Mouse (Mus musculus): ENCODE data around the gene Prkg1. TPM values are rescaled to one million over a fixed set of nuclear protein-coding genes. Genes with fewer than 3 reads are reported as not detected.
A peak's percentile ranks its signal among the peaks of the same experiment; 100 is the strongest.
"Not testable (repeated sequence)": the region's sequence is repeated elsewhere in the genome, so short reads cannot be mapped to it uniquely, and the experiment has no call there.

Prkg1 gene
- polyA plus RNA-seq, 1 experiment from 2014 or later, result 21.1 TPM

DNA sequence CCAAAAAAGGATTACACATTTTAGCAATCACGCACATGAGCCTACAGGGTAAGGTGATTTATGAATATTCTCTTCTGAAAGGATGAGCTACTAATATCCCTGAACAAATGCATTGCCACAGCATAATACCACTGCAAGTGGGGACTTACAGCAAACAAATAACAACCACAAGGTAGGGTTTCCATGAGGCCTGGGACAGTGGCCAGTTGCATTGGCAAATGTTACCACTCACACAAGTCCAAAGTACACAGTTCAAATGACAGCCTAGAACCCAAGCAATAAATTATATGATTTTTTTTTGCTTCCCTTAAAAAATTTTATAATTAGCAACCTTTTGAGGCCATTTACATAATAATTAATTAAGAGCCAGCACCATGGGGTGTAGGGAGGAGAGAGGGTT, 395.7 kb downstream of the Prkg1 start:
- 91% methylated on average over 1 of the region's 1 CpGs for WGBS
- Histone ChIP-seq H3K4me3 (ENCODE audit: low read depth, low read length) (no peak overlapping the region), H3K4me2 (replicated peaks; ENCODE audit: low read depth, low read length) (no peak overlapping the region), H3K36me3 (ENCODE audit: control insufficient read depth, insufficient read depth, low read length) (no peaks in the 10 kb centered on the region), H3K9ac (replicated peaks; ENCODE audit: low read depth, low read length) (no peak overlapping the region), H3K27ac (ENCODE audit: low read length) (no peak overlapping the region), H3K4me1 (ENCODE audit: control insufficient read depth, insufficient read depth, low read length) (no peaks in the 10 kb centered on the region), H3K27me3 (ENCODE audit: control insufficient read depth, insufficient read depth, low read length) (no peaks in the 10 kb centered on the region), H3K9me3 (ENCODE audit: control insufficient read depth, low read depth, low read length) (no peaks in the 10 kb centered on the region)
- no peak for ATAC-seq (ENCODE audit: insufficient number of reproducible peaks, insufficient read depth, low FRiP score, low read depth)

GRCm38 (mm10) chr19:31362051-31362450, 402.8 kb downstream of the Prkg1 start:
- no peaks in the 10 kb centered on the region for H3K9me3 ChIP-seq (ENCODE audit: control insufficient read depth, low read depth, low read length)
- H3K9ac ChIP-seq (replicated peaks; ENCODE audit: low read depth, low read length), result no peak overlapping the region
- no peak overlapping the region for H3K4me3 ChIP-seq (ENCODE audit: low read depth, low read length)
- no peak overlapping the region for H3K4me2 ChIP-seq (replicated peaks; ENCODE audit: low read depth, low read length)
- no peak for ATAC-seq (ENCODE audit: insufficient number of reproducible peaks, insufficient read depth, low FRiP score, low read depth)
- H3K36me3 ChIP-seq (ENCODE audit: control insufficient read depth, insufficient read depth, low read length), result no peaks in the 10 kb centered on the region
- no peak overlapping the region for H3K27ac ChIP-seq (ENCODE audit: low read length)
- 62% methylated on average over 4 of the region's 4 CpGs for WGBS
- 0 out of 2 replicates have a peak, but pooled peaks cover 6% of the 10 kb centered on the region for H3K4me1 ChIP-seq (ENCODE audit: control insufficient read depth, insufficient read depth, low read length)
- H3K27me3 ChIP-seq (ENCODE audit: control insufficient read depth, insufficient read depth, low read length), result no peaks in the 10 kb centered on the region

DNA sequence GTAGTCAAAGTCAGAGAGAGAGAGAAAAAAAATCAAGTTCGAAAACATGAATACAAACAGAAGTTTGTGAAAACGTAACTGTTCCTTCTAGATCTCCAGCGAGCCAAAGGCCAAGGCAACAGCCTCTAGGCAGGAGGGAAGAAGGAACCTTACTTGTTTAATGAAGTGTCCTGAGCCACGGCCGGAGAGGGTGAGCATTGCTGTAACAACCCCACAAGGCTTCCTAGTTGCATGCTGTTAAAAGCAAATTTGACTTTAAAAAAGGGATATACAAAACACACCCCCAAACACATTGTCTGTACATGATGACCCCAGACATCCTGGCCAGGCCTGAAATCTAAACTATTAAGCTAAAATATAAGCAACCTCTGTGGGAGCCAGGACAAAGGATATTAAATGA, 403.3 kb downstream of the Prkg1 start:
- H3K9ac ChIP-seq (replicated peaks; ENCODE audit: low read depth, low read length), result no peak overlapping the region
- no peaks in the 10 kb centered on the region for H3K27me3 ChIP-seq (ENCODE audit: control insufficient read depth, insufficient read depth, low read length)
- H3K4me1 ChIP-seq (ENCODE audit: control insufficient read depth, insufficient read depth, low read length), result 0 out of 2 replicates have a peak, but pooled peaks cover 6% of the 10 kb centered on the region
- ATAC-seq (ENCODE audit: insufficient number of reproducible peaks, insufficient read depth, low FRiP score, low read depth), result no peak
- no peak overlapping the region for H3K4me2 ChIP-seq (replicated peaks; ENCODE audit: low read depth, low read length)
- H3K27ac ChIP-seq (ENCODE audit: low read length), result no peak overlapping the region
- no peak overlapping the region for H3K4me3 ChIP-seq (ENCODE audit: low read depth, low read length)
- WGBS, result 72% methylated on average over 5 of the region's 5 CpGs
- no peaks in the 10 kb centered on the region for H3K9me3 ChIP-seq (ENCODE audit: control insufficient read depth, low read depth, low read length)
- H3K36me3 ChIP-seq (ENCODE audit: control insufficient read depth, insufficient read depth, low read length), result no peaks in the 10 kb centered on the region

GRCm38 (mm10) chr19:31361161-31361560, 403.7 kb downstream of the Prkg1 start:
- Histone ChIP-seq H3K27me3 (ENCODE audit: control insufficient read depth, insufficient read depth, low read length) (no peaks in the 10 kb centered on the region), H3K4me1 (ENCODE audit: control insufficient read depth, insufficient read depth, low read length) (0 out of 2 replicates have a peak, but pooled peaks cover 6% of the 10 kb centered on the region), H3K4me2 (replicated peaks; ENCODE audit: low read depth, low read length) (no peak overlapping the region), H3K4me3 (ENCODE audit: low read depth, low read length) (no peak overlapping the region), H3K36me3 (ENCODE audit: control insufficient read depth, insufficient read depth, low read length) (no peaks in the 10 kb centered on the region), H3K9me3 (ENCODE audit: control insufficient read depth, low read depth, low read length) (no peaks in the 10 kb centered on the region), H3K27ac (ENCODE audit: low read length) (no peak overlapping the region), H3K9ac (replicated peaks; ENCODE audit: low read depth, low read length) (no peak overlapping the region)
- WGBS, result 56% methylated on average over 3 of the region's 3 CpGs
- no peak for ATAC-seq (ENCODE audit: insufficient number of reproducible peaks, insufficient read depth, low FRiP score, low read depth)

- no peaks in the 10 kb centered on the region for H3K9me3 ChIP-seq (ENCODE audit: control insufficient read depth, low read depth, low read length)
- WGBS, result 38% methylated on average over 1 of the region's 1 CpGs
Measured at GRCm38 (mm10) chr19:31354959-31355358, 409.9 kb downstream of the Prkg1 start.

DNA sequence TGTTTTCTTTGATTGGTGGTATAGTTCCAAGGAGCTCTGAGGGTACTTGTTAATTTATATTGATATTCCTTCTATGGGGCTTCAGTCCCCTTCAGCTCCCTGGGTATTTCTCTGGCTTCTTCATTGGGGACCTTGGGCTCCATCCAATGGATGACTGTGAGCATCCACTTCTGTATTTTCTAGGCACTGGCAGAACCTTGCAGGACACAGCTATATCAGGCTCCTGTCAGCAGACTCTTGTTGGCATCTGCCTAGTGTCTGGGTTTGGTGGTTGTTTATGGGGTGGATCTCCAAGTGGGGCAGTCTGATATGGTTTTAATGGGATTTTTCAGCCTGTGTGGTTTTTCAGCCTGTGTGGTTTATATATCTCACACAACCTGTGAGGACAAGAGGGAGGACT, 412.0 kb downstream of the Prkg1 start:
- not testable (repeated sequence) for ATAC-seq (ENCODE audit: insufficient number of reproducible peaks, insufficient read depth, low FRiP score, low read depth)

More at GRCm38 (mm10) chr19:31354959-31355358, 409.9 kb downstream of the Prkg1 start:
- ATAC-seq (ENCODE audit: insufficient number of reproducible peaks, insufficient read depth, low FRiP score, low read depth), result no peak
- no peak overlapping the region for H3K27ac ChIP-seq (ENCODE audit: low read length)
- no peak overlapping the region for H3K4me3 ChIP-seq (ENCODE audit: low read depth, low read length)
- H3K4me1 ChIP-seq (ENCODE audit: control insufficient read depth, insufficient read depth, low read length), result no peaks in the 10 kb centered on the region
- H3K36me3 ChIP-seq (ENCODE audit: control insufficient read depth, insufficient read depth, low read length), result no peaks in the 10 kb centered on the region
- H3K9ac ChIP-seq (replicated peaks; ENCODE audit: low read depth, low read length), result no peak overlapping the region
- H3K27me3 ChIP-seq (ENCODE audit: control insufficient read depth, insufficient read depth, low read length), result no peaks in the 10 kb centered on the region
- H3K4me2 ChIP-seq (replicated peaks; ENCODE audit: low read depth, low read length), result no peak overlapping the region

GRCm38 (mm10) chr19:31351796-31352195, 413.0 kb downstream of the Prkg1 start:
- no peaks in the 10 kb centered on the region for H3K4me1 ChIP-seq (ENCODE audit: control insufficient read depth, insufficient read depth, low read length)
- H3K27ac ChIP-seq (ENCODE audit: low read length), result no peak overlapping the region
- no peak overlapping the region for H3K9ac ChIP-seq (replicated peaks; ENCODE audit: low read depth, low read length)
- no peaks in the 10 kb centered on the region for H3K36me3 ChIP-seq (ENCODE audit: control insufficient read depth, insufficient read depth, low read length)
- H3K4me2 ChIP-seq (replicated peaks; ENCODE audit: low read depth, low read length), result no peak overlapping the region
- H3K4me3 ChIP-seq (ENCODE audit: low read depth, low read length), result no peak overlapping the region
- no peaks in the 10 kb centered on the region for H3K9me3 ChIP-seq (ENCODE audit: control insufficient read depth, low read depth, low read length)
- ATAC-seq (ENCODE audit: insufficient number of reproducible peaks, insufficient read depth, low FRiP score, low read depth), result no peak
- 67% methylated on average over 3 of the region's 3 CpGs for WGBS
- no peaks in the 10 kb centered on the region for H3K27me3 ChIP-seq (ENCODE audit: control insufficient read depth, insufficient read depth, low read length)

More for the DNA sequence above, 412.0 kb downstream of the Prkg1 start:
- not testable (repeated sequence) for H3K27me3 ChIP-seq (ENCODE audit: control insufficient read depth, insufficient read depth, low read length); H3K4me3 ChIP-seq (ENCODE audit: low read depth, low read length); H3K4me1 ChIP-seq (ENCODE audit: control insufficient read depth, insufficient read depth, low read length); H3K9me3 ChIP-seq (ENCODE audit: control insufficient read depth, low read depth, low read length); H3K36me3 ChIP-seq (ENCODE audit: control insufficient read depth, insufficient read depth, low read length); H3K9ac ChIP-seq (replicated peaks; ENCODE audit: low read depth, low read length); H3K27ac ChIP-seq (ENCODE audit: low read length); H3K4me2 ChIP-seq (replicated peaks; ENCODE audit: low read depth, low read length)

- WGBS, result 24% methylated on average over 4 of the region's 4 CpGs
- no peaks in the 10 kb centered on the region for H3K9me3 ChIP-seq (ENCODE audit: control insufficient read depth, low read depth, low read length)
- H3K36me3 ChIP-seq (ENCODE audit: control insufficient read depth, insufficient read depth, low read length), result no peaks in the 10 kb centered on the region
- ATAC-seq (ENCODE audit: insufficient number of reproducible peaks, insufficient read depth, low FRiP score, low read depth), result no peak; the same call in 1 of the 2 replicates
- no peak overlapping the region for H3K4me3 ChIP-seq (ENCODE audit: low read depth, low read length)
- peak overlapping the region; percentile 21; the same call in 1 of the 2 replicates for H3K27ac ChIP-seq (ENCODE audit: low read length)
- H3K9ac ChIP-seq (replicated peaks; ENCODE audit: low read depth, low read length), result no peak overlapping the region
- H3K4me2 ChIP-seq (replicated peaks; ENCODE audit: low read depth, low read length), result no peak overlapping the region
- H3K4me1 ChIP-seq (ENCODE audit: control insufficient read depth, insufficient read depth, low read length), result no peaks in the 10 kb centered on the region
- no peaks in the 10 kb centered on the region for H3K27me3 ChIP-seq (ENCODE audit: control insufficient read depth, insufficient read depth, low read length)
Measured at GRCm38 (mm10) chr19:31342150-31342549, 422.7 kb downstream of the Prkg1 start.

DNA sequence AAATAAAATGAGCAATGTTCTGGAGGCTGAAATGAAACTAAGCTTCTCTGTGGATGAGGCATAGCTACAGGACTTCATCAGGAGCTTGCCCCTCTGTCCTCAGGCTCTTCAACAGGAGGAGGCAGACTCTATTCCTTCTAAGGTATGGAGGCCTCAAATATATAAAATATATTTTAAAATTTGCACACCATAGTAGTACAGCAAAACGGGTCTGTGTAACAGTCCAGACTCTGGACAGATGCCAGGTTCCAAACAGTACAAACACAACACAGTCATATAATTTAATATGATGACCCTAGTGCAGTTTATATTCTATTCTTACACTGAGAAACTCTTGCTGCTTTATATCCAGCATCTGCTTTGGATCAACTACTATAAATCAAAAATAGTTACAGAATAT, 423.9 kb downstream of the Prkg1 start:
- WGBS, result 34% methylated on average over 1 of the region's 1 CpGs

More for the DNA sequence above, 423.9 kb downstream of the Prkg1 start:
- Histone ChIP-seq H3K4me3 (ENCODE audit: low read depth, low read length) (no peak overlapping the region), H3K4me1 (ENCODE audit: control insufficient read depth, insufficient read depth, low read length) (no peaks in the 10 kb centered on the region), H3K27me3 (ENCODE audit: control insufficient read depth, insufficient read depth, low read length) (no peaks in the 10 kb centered on the region), H3K36me3 (ENCODE audit: control insufficient read depth, insufficient read depth, low read length) (no peaks in the 10 kb centered on the region), H3K27ac (ENCODE audit: low read length) (no peak overlapping the region), H3K9ac (replicated peaks; ENCODE audit: low read depth, low read length) (no peak overlapping the region), H3K4me2 (replicated peaks; ENCODE audit: low read depth, low read length) (no peak overlapping the region), H3K9me3 (ENCODE audit: control insufficient read depth, low read depth, low read length) (no peaks in the 10 kb centered on the region)
- ATAC-seq (ENCODE audit: insufficient number of reproducible peaks, insufficient read depth, low FRiP score, low read depth), result no peak

All from stomach, embryonic 14.5 days (tissue).